Mouse (Mus musculus): ENCODE data around the gene Tnr. TPM values are rescaled to one million over a fixed set of nuclear protein-coding genes. Genes with fewer than 3 reads are reported as not detected.

Gene Tnr
- polyA plus RNA-seq, 1 experiment from 2014 or later, result not detected

- 0 out of 2 replicates have a peak overlapping the region, but pooled peaks have one; percentile 0 for H3K27ac ChIP-seq (ENCODE audit: low read depth)
- H3K4me3 ChIP-seq (ENCODE audit: low read depth, low read length), result no peak overlapping the region
- no peaks in the 10 kb centered on the region for H3K4me1 ChIP-seq (ENCODE audit: insufficient read depth)
- TF ChIP-seq CTCF (IDR thresholded peaks at IDR 0.05; ENCODE audit: low read depth) (no peak), EP300 (IDR thresholded peaks at IDR 0.05; ENCODE audit: low read depth) (no peak)
- no peak overlapping the region for H3K9ac ChIP-seq (replicated peaks)
- no peak overlapping the region for H3K4me2 ChIP-seq (ENCODE audit: low read depth, low read length)
- no peaks in the 10 kb centered on the region for H3K9me3 ChIP-seq (ENCODE audit: low read length)
- no peaks in the 10 kb centered on the region for H3K27me3 ChIP-seq (ENCODE audit: insufficient read depth, low read length)
- DNase-seq, result no peak
- ATAC-seq, result no peak
- no peaks in the 10 kb centered on the region for H3K36me3 ChIP-seq (replicated peaks; ENCODE audit: insufficient read depth, low read length)
- 56% methylated on average over 2 of the region's 2 CpGs for WGBS (ENCODE audit: insufficient replicate concordance)
Measured at GRCm38 (mm10) chr1:159570831-159571230, 47.3 kb downstream of the Tnr start.

- H3K27ac ChIP-seq (ENCODE audit: low read depth), result no peak overlapping the region
- H3K4me1 ChIP-seq (ENCODE audit: insufficient read depth), result no peaks in the 10 kb centered on the region
- no peak overlapping the region for H3K4me2 ChIP-seq (ENCODE audit: low read depth, low read length)
- H3K4me3 ChIP-seq (ENCODE audit: low read depth, low read length), result no peak overlapping the region
- no peak for ATAC-seq
- TF ChIP-seq CTCF (IDR thresholded peaks at IDR 0.05; ENCODE audit: low read depth) (no peak), EP300 (IDR thresholded peaks at IDR 0.05; ENCODE audit: low read depth) (no peak)
- no peaks in the 10 kb centered on the region for H3K9me3 ChIP-seq (ENCODE audit: low read length)
- H3K9ac ChIP-seq (replicated peaks), result no peak overlapping the region
- no peaks in the 10 kb centered on the region for H3K36me3 ChIP-seq (replicated peaks; ENCODE audit: insufficient read depth, low read length)
- WGBS (ENCODE audit: insufficient replicate concordance), result 78% methylated on average over 3 of the region's 3 CpGs
- DNase-seq, result no peak
- no peaks in the 10 kb centered on the region for H3K27me3 ChIP-seq (ENCODE audit: insufficient read depth, low read length)
Measured at GRCm38 (mm10) chr1:159571951-159572350, 48.4 kb downstream of the Tnr start.

- no peak for TF ChIP-seq CTCF (IDR thresholded peaks at IDR 0.05; ENCODE audit: low read depth)
- no peak for TF ChIP-seq EP300 (IDR thresholded peaks at IDR 0.05; ENCODE audit: low read depth)
- ATAC-seq (no peak), DNase-seq (no peak)
- Histone ChIP-seq H3K4me2 (ENCODE audit: low read depth, low read length) (no peak overlapping the region), H3K9me3 (ENCODE audit: low read length) (no peaks in the 10 kb centered on the region), H3K9ac (replicated peaks) (no peak overlapping the region), H3K27me3 (ENCODE audit: insufficient read depth, low read length) (no peaks in the 10 kb centered on the region), H3K4me3 (ENCODE audit: low read depth, low read length) (no peak overlapping the region), H3K27ac (ENCODE audit: low read depth) (no peak overlapping the region), H3K4me1 (ENCODE audit: insufficient read depth) (no peaks in the 10 kb centered on the region), H3K36me3 (replicated peaks; ENCODE audit: insufficient read depth, low read length) (no peaks in the 10 kb centered on the region)
- WGBS (ENCODE audit: insufficient replicate concordance), result 79% methylated on average over 2 of the region's 2 CpGs
Measured at GRCm38 (mm10) chr1:159573116-159573515, 49.5 kb downstream of the Tnr start.

- no peak overlapping the region for H3K9ac ChIP-seq (replicated peaks)
- TF ChIP-seq EP300 (IDR thresholded peaks at IDR 0.05; ENCODE audit: low read depth) (no peak), CTCF (IDR thresholded peaks at IDR 0.05; ENCODE audit: low read depth) (no peak)
- no peaks in the 10 kb centered on the region for H3K9me3 ChIP-seq (ENCODE audit: low read length)
- no peaks in the 10 kb centered on the region for H3K27me3 ChIP-seq (ENCODE audit: insufficient read depth, low read length)
- WGBS (ENCODE audit: insufficient replicate concordance), result 65% methylated on average over 5 of the region's 5 CpGs
- no peaks in the 10 kb centered on the region for H3K36me3 ChIP-seq (replicated peaks; ENCODE audit: insufficient read depth, low read length)
- ATAC-seq (no peak), DNase-seq (no peak)
- no peak overlapping the region for H3K27ac ChIP-seq (ENCODE audit: low read depth)
- H3K4me2 ChIP-seq (ENCODE audit: low read depth, low read length), result no peak overlapping the region
- H3K4me1 ChIP-seq (ENCODE audit: insufficient read depth), result no peaks in the 10 kb centered on the region
- no peak overlapping the region for H3K4me3 ChIP-seq (ENCODE audit: low read depth, low read length)
Measured at GRCm38 (mm10) chr1:159574661-159575060, 51.1 kb downstream of the Tnr start.

GRCm38 (mm10) chr1:159576246-159576645, 52.7 kb downstream of the Tnr start:
- no peaks in the 10 kb centered on the region for H3K36me3 ChIP-seq (replicated peaks; ENCODE audit: insufficient read depth, low read length)
- H3K27ac ChIP-seq (ENCODE audit: low read depth), result no peak overlapping the region
- WGBS (ENCODE audit: insufficient replicate concordance), result 52% methylated on average over 2 of the region's 2 CpGs
- no peaks in the 10 kb centered on the region for H3K27me3 ChIP-seq (ENCODE audit: insufficient read depth, low read length)
- DNase-seq, result no peak
- H3K9me3 ChIP-seq (ENCODE audit: low read length), result no peaks in the 10 kb centered on the region
- H3K4me3 ChIP-seq (ENCODE audit: low read depth, low read length), result no peak overlapping the region
- H3K4me2 ChIP-seq (ENCODE audit: low read depth, low read length), result no peak overlapping the region
- H3K4me1 ChIP-seq (ENCODE audit: insufficient read depth), result no peaks in the 10 kb centered on the region
- H3K9ac ChIP-seq (replicated peaks), result no peak overlapping the region
- TF ChIP-seq CTCF (IDR thresholded peaks at IDR 0.05; ENCODE audit: low read depth), result no peak
- ATAC-seq, result no peak

- Histone ChIP-seq H3K9me3 (ENCODE audit: low read length) (no peaks in the 10 kb centered on the region), H3K9ac (replicated peaks) (no peak overlapping the region), H3K4me3 (ENCODE audit: low read depth, low read length) (no peak overlapping the region), H3K4me1 (ENCODE audit: insufficient read depth) (no peaks in the 10 kb centered on the region), H3K4me2 (ENCODE audit: low read depth, low read length) (no peak overlapping the region), H3K27me3 (ENCODE audit: insufficient read depth, low read length) (no peaks in the 10 kb centered on the region), H3K36me3 (replicated peaks; ENCODE audit: insufficient read depth, low read length) (no peaks in the 10 kb centered on the region), H3K27ac (ENCODE audit: low read depth) (no peak overlapping the region)
- no peak for ATAC-seq
- DNase-seq, result no peak
- WGBS (ENCODE audit: insufficient replicate concordance), result 34% methylated on average over 3 of the region's 3 CpGs
- TF ChIP-seq EP300 (IDR thresholded peaks at IDR 0.05; ENCODE audit: low read depth) (no peak), CTCF (IDR thresholded peaks at IDR 0.05; ENCODE audit: low read depth) (no peak)
Measured at GRCm38 (mm10) chr1:159578391-159578790, 54.8 kb downstream of the Tnr start.

GRCm38 (mm10) chr1:159580335-159580921, 56.9 kb downstream of the Tnr start:
- H3K27ac ChIP-seq (ENCODE audit: low read depth), result no peak overlapping the region
- H3K27me3 ChIP-seq (ENCODE audit: insufficient read depth, low read length), result no peaks in the 10 kb centered on the region
- no peak overlapping the region for H3K4me2 ChIP-seq (ENCODE audit: low read depth, low read length)
- no peaks in the 10 kb centered on the region for H3K4me1 ChIP-seq (ENCODE audit: insufficient read depth)
- TF ChIP-seq CTCF (IDR thresholded peaks at IDR 0.05; ENCODE audit: low read depth) (no peak), EP300 (IDR thresholded peaks at IDR 0.05; ENCODE audit: low read depth) (no peak)
- no peaks in the 10 kb centered on the region for H3K36me3 ChIP-seq (replicated peaks; ENCODE audit: insufficient read depth, low read length)
- WGBS (ENCODE audit: insufficient replicate concordance), result 60% methylated on average over 8 of the region's 8 CpGs
- DNase-seq (no peak), ATAC-seq (no peak)
- no peak overlapping the region for H3K4me3 ChIP-seq (ENCODE audit: low read depth, low read length)
- no peaks in the 10 kb centered on the region for H3K9me3 ChIP-seq (ENCODE audit: low read length)
- H3K9ac ChIP-seq (replicated peaks), result no peak overlapping the region
